Mouse (Mus musculus) cerebellum, adult (tissue): ENCODE measurements around the gene Sort1.
"Not testable (repeated sequence)": the region's sequence is repeated elsewhere in the genome, so short reads cannot be mapped to it uniquely, and the experiment has no call there.

Source experiments
- ATAC-seq: cut with Nextera tagmentation; 2 replicates; pipeline ENCODE4 v1.9.2; 2017; ENCODE audit warnings: mild to moderate bottlenecking, moderate library complexity, mixed read lengths; ENCODE audit not compliant: insufficient number of reproducible peaks, low FRiP score, low TSS enrichment

Sort1 gene

DNA sequence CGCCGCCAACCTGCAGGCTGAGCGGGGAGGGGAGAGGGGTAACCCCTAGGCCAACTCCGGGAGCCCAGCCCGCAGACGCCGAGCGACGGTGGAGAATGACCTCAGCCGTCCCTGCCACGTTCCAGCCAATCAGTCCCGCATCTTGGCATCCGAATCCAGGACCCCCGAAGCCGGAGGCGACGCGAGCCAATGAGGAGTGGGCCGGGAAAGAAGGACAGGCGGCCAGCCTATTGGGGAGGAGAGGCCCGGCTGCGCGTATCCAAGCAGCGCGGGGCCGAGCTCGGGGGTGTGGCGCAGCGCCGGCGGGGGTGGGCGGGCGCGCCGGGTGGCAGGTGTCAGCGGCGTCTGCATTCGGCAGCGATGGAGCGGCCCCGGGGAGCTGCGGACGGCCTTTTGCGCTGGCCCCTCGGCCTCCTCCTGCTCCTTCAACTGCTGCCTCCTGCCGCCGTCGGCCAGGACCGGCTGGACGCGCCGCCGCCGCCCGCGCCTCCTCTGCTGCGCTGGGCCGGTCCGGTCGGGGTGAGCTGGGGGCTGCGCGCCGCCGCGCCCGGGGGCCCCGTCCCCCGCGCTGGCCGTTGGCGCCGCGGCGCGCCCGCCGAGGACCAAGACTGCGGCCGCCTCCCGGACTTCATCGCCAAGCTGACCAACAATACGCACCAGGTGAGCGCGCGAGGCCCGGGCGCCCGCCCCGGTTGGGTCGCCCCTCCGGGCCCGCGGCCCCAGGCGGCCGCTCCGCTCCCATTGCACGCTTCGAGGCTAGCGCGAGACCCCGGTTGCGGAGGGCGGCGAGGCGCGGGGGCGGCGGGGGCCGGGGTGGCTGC is at the start of gene Sort1:
Gene Sort1 (plus strand): TSS at position 302 of the 821 bp plus-strand sequence.
- ATAC-seq = peak; percentile 82

DNA sequence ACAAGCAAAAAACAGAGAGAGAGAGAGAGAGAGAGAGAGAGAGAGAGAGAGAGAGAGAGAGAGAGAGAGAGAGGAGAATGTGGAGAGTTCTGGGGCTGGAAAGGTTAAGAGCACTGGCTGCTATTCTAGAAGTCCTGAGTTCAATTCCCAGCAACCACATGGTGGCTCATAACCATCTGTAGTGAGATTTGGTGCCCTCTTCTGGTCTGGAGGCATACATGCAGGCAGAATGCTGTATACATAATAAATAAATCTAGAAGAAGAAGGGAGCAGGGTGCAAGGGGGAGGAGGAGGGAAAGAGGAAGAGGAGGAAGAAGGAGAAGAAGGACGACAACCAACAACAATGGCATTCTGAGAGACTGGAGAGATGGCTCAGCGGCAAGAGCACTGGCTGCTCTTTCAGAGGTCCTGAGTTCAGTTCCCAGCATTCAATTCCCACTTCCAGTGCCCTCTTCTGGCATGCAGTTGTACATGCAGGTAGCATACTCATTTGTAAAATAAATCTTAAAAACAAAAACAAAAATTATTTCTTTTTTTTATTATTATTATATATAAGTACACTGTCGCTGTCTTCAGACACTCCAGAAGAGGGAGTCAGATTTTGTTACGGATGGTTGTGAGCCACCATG is 46.3 kb upstream of the Sort1 start:
- not testable (repeated sequence) for ATAC-seq

DNA sequence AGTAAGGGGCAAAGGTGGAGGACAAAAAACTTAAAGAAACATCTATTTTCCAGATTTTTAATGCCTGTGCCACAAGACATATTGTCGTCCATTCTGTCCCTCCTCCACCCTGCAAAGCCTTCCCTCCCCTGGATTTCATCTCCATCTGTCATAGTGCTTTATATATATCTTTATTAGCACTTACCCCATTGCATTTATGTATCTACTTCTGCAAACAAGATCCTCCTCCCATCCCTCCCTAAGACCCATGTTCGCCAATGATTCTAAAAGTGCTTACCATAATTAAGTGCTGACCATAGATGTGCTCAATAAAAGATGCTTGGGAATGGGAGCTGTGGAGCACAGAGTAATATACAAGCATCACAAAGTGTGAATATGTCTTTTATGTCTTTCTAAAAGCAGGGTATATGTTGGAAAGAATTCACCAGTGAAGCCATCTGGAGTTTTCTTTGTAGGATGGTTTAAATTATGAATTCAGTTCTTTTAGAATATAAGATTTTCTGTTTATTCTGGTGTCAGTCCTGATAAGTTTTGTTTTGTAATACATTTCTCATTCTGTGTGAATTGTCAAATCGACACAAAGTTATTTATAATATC is 42.5 kb upstream of the Sort1 start:
- no peak for ATAC-seq

DNA sequence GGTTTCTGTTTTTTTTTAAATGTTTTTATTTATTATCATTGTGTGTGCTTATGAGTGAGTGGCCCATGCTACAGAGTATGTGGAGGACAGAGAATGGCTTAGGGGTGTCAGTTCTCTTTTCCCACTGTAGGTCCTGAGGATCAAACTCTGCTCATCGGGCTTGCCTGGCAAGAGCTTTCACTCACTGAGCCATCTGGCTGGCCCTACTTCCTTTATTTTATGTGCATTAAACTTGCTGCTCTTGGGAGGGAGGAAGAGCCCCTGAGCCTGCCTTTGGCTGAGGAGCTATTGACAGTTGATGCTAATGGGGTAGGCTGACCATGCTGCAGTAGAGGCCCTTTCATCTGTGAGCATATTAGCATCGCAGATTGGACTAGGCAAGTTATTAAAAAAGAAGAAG is 37.0 kb upstream of the Sort1 start:
- ATAC-seq = no peak

DNA sequence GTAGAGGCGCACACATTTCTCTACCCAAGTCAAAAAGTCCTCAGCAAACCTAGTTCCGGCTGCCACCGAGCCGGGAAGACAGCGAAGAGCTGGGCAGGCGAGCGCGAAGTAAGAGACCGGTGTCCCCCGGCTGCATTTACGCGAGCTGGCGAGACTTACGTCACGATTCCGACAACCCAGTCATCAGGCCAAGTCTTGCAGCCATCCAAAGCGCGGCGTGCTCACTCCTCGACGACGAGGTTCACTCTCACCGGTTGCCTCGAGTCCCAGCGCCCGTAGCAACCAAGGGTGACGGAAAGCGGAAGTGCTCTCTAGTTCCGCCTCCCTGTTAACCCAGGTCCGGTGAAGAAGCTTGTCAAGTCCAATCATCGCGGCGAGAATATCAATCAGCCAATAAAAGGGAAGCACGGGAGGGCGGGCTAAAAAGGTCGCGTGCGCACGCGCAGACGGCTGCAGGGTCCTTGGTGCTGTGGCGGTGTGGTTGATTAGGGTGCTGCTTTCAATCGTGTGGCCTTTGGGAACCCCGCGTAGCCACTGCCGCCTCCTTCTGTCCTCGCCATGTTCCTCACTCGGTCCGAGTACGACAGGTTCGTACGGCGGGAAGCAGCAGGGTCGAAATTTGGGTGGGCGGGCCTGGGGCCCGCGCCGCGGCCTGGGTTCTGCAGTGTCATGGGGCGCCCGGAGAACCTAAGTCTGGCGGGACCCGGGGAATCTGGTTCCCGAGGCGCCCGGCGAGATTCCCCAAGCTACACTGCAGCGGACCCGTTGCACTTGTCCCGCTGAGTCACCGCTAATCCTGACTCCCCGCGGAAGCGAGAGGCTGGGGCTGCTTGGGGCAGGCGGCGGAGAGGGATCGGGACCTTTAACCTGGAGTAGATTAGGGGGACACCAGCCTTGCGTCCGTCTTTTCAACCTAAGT is 26.9 kb upstream of the Sort1 start, which contains the start of gene Psma5:
Gene Psma5 (plus strand): TSS at position 208 of the 919 bp plus-strand sequence.
- peak; percentile 100 for ATAC-seq

DNA sequence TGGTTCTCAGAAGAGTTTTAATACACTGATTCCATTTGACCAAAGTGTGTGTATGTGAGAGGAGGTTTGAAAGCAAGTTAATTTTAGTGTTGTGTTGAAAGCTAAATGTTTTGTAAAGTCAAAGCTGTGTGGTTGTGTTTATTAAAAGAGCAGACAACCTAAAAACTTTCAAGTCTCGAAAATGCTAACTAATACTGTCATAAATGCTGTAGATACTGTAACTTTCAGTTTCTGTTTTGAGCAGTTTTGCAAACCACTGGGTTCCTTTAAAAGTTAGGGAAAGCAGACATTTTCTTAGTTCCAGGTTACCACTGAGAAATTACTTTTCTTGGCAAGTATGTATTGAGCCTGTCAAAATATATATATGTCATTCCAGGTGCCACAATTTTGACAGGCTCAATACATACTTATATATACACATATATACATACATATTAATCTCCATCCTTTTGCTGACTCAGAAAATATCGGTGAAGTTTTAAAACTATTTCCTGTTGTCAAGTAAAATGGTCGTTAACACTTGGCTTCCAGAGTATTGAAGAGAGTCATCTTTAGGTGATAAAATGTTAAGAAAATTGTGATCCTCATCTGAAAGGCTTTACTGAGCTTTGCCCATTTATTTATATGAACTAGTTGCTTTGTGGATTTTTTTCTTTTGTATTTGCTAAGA is 25.9 kb upstream of the Sort1 start:
- ATAC-seq = no peak

DNA sequence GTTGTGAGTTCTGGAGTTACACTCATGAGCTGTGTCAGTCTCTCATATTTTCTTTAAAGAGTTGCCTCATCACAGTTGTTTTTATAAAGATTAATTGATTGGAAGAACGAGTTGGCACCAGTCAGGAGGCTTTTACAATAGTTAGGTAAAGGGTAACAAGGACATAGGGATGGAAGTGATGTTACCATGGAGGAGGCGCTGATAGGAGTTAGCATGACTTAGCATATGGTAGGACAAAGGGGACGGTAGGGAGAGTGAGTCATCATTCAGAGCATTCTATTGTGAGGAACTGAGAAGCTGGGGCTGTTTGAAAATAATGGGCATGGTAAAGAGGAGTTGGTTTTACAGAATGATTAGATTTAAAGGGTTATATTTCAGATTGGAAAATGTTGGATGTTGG is 24.6 kb upstream of the Sort1 start:
- no peak for ATAC-seq

DNA sequence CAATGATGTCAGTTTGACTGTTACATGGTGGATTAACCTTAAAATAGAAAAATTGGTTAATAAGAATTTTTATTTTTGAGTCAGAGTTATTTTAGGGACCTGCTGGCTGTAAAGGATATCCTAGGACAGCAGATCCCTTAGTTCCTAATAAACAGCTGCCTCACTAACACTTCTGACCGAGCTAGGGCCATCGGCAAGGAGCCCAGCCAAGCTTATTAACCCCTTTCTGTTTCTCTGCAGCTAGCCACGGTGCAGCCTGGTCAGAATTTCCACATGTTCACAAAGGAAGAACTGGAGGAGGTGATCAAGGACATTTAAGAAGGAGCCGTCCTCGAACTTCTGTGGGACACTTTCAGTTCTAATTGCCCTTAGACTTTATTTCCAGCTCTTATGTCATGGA is 4.4 kb upstream of the Sort1 start:
- not testable (repeated sequence) for ATAC-seq

DNA sequence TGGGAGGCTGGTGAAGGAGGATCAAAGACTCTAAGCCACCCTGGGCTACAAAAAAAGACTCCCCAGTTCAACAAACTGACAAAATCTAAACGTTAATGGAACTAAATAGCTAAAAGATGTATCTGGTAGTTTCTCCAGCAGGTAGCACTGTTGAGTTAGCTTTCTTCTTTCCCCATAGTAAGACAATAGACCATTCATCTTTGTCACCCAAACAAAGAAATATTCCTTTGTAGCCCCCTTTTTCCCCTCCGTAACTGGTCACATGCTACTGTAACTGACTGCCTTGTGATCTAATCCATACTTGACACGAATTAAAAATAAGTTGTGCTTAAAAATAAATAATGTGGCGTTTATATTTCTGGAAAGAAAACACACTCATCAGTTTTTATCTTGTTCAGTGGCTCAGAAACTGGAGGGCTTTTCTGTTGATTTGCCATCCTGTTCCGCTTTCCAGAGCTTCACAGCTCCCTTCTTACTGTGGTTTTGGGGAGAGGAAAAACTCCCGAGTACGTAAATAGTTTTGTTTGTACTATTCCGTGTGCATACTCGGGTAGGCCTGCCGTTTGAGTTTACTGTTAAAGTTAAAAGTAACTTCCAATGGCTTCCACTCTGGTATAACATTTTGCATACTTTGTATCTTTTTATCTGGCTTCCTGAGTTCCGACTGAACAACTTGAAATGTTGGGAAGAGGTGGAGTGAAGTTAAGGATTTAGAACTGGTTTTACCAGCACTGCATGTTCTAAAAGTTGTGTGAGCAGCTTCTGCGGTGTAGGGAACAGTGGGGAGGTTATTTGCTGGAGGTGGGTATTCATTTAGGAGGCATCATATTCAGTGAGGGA is 1.3 kb upstream of the Sort1 start:
- ATAC-seq = no peak

DNA sequence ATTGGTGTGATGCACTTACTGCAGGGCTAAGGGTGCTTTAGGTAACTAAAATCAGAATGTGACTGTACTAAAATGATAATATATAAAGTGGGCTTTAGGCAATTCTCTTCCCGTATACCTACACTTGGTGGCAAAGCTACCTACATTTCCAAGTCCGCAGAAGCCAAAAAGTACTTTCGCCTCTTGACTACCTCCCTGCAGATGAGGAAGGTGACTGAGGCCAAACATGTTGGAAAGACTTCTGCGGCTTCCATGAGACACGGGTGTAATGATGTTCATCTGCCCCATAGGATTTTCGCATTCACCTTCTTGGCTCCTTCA is 681 bp upstream of the Sort1 start:
- 0 out of 2 replicates have a peak, but pooled peaks have one; percentile 2 for ATAC-seq

DNA sequence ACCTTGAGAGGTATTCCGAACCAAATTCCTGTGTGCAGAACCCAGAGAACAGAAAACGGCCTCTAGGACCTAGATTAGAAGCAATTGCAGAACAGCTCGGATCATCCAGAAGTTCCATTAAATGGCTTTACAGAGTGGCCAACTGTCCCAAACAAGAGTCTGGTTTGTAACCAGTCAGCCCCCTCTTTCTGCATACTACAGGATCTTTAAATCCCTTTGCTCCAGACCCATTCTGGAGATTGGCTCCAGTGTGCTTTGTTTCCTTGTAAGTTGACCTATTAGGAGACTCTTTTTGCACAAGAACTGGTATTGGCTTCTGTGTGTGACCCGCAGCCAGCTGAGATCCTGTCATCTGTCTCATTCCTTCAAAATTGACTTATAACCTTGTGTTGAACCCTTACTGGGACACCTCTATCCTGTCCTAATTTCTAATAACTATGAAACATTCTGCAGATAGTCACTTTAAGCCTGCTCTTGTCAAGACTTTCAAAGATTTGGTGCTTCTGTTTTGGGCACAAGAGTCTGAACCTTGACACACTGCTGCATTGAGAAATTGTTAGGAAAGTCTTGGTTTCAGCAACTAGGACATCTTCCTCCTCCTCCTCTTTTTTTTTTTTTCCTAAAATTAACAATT is 1.3 kb downstream of the Sort1 start:
- no peak for ATAC-seq

DNA sequence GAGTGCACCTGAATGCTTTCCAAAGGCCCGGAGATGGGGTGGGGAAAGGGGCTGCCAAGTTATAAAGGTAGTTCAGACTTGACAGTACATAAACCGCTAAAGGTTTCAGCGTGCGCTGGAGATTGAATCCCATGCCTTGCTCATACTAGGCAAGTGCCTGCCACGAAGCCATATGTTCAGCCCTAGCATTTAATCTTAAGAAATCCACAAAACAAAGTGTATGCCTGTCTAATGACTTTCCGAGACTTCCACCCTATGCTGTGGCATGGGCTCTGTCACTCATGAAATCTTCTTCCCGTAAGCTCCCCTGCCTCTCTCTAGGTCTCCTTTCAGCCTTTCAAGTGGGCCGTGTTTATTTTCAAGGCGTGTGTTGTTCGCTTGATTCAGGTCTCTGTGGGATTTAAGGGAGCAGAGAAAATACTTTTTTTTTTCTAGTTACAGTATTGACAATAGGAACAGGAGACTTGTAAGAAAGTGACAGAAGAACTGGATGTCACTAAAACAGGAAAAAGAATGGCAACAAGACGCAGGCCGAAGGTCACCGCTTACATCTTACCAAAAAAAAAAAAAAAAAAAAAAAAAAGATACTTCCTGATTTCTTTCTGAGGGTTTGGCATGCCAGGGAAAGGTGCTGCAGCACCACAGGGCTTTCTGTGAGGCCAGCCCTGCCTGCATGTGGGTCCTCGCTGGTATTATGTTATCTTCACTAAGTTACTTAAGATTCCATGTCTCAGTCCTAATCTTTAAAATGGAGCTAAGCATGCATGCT is 3.0 kb downstream of the Sort1 start:
- no peak for ATAC-seq

DNA sequence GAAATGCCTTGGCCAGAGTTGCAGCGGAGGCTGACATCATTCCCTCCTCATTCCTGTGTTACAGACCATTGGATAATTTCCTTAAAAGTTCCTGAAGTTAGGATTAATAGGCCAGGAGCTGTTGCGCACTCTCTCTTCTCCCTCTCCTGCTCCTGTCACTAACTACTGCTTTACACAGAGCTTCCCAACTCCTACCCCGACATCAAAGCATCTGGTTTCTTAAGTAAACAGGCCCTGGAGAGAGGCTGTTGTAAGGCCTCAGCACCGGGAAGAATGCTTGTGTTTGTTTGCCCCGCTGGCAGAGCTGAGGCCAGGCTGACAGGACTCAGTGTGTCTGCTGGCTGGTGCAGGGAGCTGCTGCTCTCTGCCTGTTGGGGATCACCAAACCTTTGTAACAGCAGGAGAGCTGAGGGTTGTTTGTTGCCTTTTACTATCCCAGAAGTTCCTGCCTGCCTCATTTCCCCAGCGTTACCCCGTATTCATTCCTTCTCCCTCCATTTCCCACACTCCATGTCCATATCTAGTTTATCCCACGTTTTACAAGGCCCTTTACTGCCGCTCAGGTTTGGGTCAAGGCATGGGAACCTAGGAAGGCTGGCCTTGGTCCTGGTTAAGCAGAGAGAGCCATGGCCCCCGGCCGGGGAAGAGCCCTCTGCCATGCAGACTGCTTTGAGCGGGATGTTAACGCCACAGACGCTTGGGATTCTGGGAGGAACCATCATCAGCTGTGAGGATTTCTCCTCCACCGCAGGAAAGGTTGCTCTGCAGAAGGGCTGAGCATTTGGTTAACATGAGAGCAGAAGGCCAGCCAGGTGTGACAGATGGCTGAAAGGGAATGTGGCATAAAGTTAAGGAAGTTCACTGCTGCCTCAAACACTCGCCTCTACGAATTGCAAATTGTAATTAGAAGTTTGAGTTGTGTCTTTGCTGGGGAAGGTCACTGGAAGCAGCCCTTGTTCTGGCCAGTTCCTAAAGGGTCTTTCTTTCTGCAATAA is 4.2 kb downstream of the Sort1 start:
- no peak for ATAC-seq

DNA sequence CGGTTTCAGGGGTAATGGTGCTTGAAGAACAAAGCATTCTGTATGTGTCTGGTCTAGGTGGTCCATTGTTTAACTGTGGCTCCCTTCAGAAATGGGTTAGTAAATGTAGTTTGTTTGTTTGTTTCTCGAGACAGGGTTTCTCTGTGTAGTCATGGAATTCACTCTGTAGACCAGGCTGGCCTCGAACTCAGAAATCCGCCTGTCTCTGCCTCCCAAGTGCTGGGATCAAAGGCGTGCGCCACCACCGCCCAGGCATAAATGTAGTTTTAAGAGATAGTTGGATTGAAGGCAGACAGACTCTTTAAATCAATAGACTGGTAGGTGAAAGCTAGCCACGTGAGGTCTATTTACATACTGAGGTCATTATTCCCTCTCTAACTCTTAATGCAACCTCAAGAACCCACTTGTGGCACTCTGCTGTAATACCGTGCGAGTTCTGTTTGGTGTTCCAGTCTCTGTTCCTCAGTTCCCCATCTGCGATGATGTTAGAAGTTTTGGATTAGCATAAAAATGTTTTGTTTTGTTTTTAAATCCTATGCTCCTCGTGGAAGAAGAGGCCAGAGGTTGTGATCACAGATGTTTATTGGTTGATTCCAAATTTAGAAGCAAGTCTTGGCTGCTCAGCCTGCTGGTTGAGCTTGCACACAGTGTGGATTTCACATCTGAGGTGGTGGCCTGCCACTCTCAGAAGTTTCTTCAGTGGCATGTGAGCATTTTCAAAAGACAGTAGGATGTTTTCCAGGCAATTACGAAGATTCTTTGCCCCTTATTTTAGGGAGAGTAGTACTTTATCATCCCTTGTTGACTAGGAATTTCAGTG is 5.6 kb downstream of the Sort1 start:
- ATAC-seq = no peak

DNA sequence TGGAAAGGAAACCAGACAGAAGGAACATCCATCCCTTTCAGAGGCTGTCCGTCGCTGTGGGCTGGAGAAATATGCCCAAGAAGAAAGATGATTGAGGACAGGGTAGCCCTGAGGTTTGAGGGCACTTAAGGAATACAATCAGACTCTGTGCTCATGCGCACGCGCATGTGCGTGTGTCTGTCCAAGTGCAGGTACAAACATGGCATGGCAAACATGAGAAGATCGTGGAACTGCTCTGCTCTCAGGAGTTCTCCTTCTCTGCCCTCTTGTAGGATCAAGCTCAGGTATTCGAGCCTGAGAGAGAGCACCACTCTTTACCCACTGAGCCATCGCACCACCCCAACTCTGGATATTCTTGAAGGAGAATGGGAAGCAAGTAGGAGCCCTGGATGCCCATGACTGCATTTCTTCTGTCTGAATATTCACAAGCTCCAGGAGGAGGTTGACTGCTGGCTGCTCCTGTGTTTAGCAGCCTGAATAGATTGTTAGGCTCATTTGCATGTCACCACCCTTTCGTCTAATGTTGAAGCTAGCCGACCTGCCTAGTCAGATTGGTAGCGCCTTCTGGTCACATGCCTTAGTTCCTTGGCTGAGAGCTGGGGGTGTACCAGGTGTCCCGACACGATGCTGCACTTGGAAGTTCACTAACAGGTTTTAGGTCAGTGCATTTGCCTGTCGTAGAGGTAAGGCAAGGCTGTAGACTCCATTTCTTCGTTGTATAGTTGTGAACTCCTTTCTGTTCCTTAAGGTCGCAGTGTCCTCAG is 7.3 kb downstream of the Sort1 start:
- no peak for ATAC-seq
